Mouse (Mus musculus) small intestine, adult 2 months (tissue): ENCODE measurements around the gene Higd1b. TPM values are rescaled to one million over a fixed set of nuclear protein-coding genes. Genes with fewer than 3 reads are reported as not detected.
A peak's percentile ranks its signal among the peaks of the same experiment; 100 is the strongest.

Experiments used
- H3K27ac ChIP-seq: fragments of 200-500 bp; 2 replicates; pipeline ENCODE4 v1.5.1; 2012; ENCODE audit warnings: low read depth, low read length, control low read depth, inconsistent platforms; ENCODE audit not compliant: insufficient read depth
- H3K27me3 ChIP-seq: fragments of 200-500 bp; 2 replicates; pipeline ENCODE4 v1.6.1; 2012; ENCODE audit warnings: mild to moderate bottlenecking, moderate library complexity, low read length, inconsistent platforms; ENCODE audit not compliant: control insufficient read depth, insufficient read depth
- H3K36me3 ChIP-seq: fragments of 200-500 bp; 2 replicates; pipeline ENCODE4 v1.6.1; 2012; ENCODE audit warnings: mild to moderate bottlenecking, low read length, control low read depth, inconsistent platforms; ENCODE audit not compliant: control insufficient read depth, insufficient read depth
- H3K4me1 ChIP-seq: fragments of 200-500 bp; 2 replicates; pipeline ENCODE4 v1.6.1; 2012; ENCODE audit warnings: low read length, inconsistent platforms, mixed read lengths; ENCODE audit not compliant: control insufficient read depth, insufficient read depth, insufficient read length
- H3K4me3 ChIP-seq: fragments of 200-500 bp; 2 replicates; pipeline ENCODE4 v1.5.1; 2012; ENCODE audit warnings: low read depth, mild to moderate bottlenecking, control low read depth, inconsistent platforms, low read length, moderate library complexity
- CTCF ChIP-seq: fragments of 200-500 bp; IDR thresholded peaks from 2 replicates; pipeline ENCODE4 v1.5.1; 2012; ENCODE audit warnings: low read depth, mild to moderate bottlenecking, control low read depth, inconsistent platforms, low read length, moderate library complexity, mixed read lengths; ENCODE audit not compliant: insufficient replicate concordance, insufficient read length; ENCODE audit errors: extremely low read depth
- POLR2A ChIP-seq: fragments of 200-500 bp; IDR thresholded peaks from 2 replicates; pipeline ENCODE4 v1.6.1; 2012; ENCODE audit warnings: low read depth, mild to moderate bottlenecking, control low read depth, inconsistent platforms, low read length, moderate library complexity
- WGBS: fragments of 180-500 bp; shearing (Covaris S2); methylation state at CpG from one replicate; pipeline ENCODE4 v1.1.7; 2018; 5-methylcytosine and 5-hydroxymethylcytosine counted together
- polyA plus RNA-seq: library from polyadenylated mRNA; depleted of rRNA; stranded (reverse); fragments of >200 nt; gene quantifications from 2 replicates; pipeline ENCODE4 v1.2.3, GENCODE M21; 2012

Higd1b gene
- polyA plus RNA-seq, 1 experiment, result not detected

GRCm38 (mm10) chr11:102810721-102811485, 24.7 kb upstream of the Higd1b start:
- no peak for TF ChIP-seq CTCF
- no peak for TF ChIP-seq POLR2A
- H3K36me3 ChIP-seq, result no peaks in the 10 kb centered on the region
- peaks cover 5% of the 10 kb centered on the region for H3K27me3 ChIP-seq
- 14% methylated on average over 4 of the region's 4 CpGs for WGBS
- no peak overlapping the region for H3K4me3 ChIP-seq
- no peaks in the 10 kb centered on the region for H3K4me1 ChIP-seq
- no peak overlapping the region for H3K27ac ChIP-seq

GRCm38 (mm10) chr11:102814881-102815280, 20.8 kb upstream of the Higd1b start:
- H3K4me1 ChIP-seq, result no peaks in the 10 kb centered on the region; the same call in 1 of the 2 replicates
- H3K27me3 ChIP-seq, result peaks cover 26% of the 10 kb centered on the region
- TF ChIP-seq POLR2A (no peak), CTCF (no peak)
- no peaks in the 10 kb centered on the region for H3K36me3 ChIP-seq
- no peak overlapping the region for H3K27ac ChIP-seq
- no peak overlapping the region for H3K4me3 ChIP-seq

GRCm38 (mm10) chr11:102818121-102819020, 17.3 kb upstream of the Higd1b start:
- Histone ChIP-seq H3K4me3 (peak overlapping the region; percentile 63), H3K27me3 (peaks cover 39% of the 10 kb centered on the region), H3K4me1 (no peaks in the 10 kb centered on the region; the same call in 1 of the 2 replicates), H3K27ac (no peak overlapping the region; the same call in 1 of the 2 replicates), H3K36me3 (no peaks in the 10 kb centered on the region)
- WGBS, result 2% methylated on average over 80 of the region's 92 CpGs
- TF ChIP-seq CTCF, result no peak
- no peak for TF ChIP-seq POLR2A

- Histone ChIP-seq H3K4me1 (no peaks in the 10 kb centered on the region; the same call in 1 of the 2 replicates), H3K4me3 (peak within 1 kb of the TSS; percentile 63), H3K27ac (peak within 1 kb of the TSS; percentile 47; the same call in 1 of the 2 replicates), H3K36me3 (no peaks in the 10 kb centered on the region), H3K27me3 (peaks cover 39% of the 10 kb centered on the region)
- WGBS, result under 1% methylated on average over 84 of the region's 97 CpGs
- TF ChIP-seq CTCF (no peak), POLR2A (no peak)
Measured at GRCm38 (mm10) chr11:102819021-102819782, 16.4 kb upstream of the Higd1b start, which contains the start of gene Gjc1. Gene Gjc1, minus strand, starts transcription at chr11:102819700.

GRCm38 (mm10) chr11:102819783-102820385, 15.8 kb upstream of the Higd1b start:
- Histone ChIP-seq H3K4me1 (no peaks in the 10 kb centered on the region; the same call in 1 of the 2 replicates), H3K27ac (no peak overlapping the region), H3K27me3 (peaks cover 36% of the 10 kb centered on the region), H3K36me3 (no peaks in the 10 kb centered on the region), H3K4me3 (no peak overlapping the region)
- TF ChIP-seq CTCF, result no peak
- no peak for TF ChIP-seq POLR2A
- WGBS, result 13% methylated on average over 14 of the region's 14 CpGs

- peaks cover 37% of the 10 kb centered on the region for H3K27me3 ChIP-seq
- no peaks in the 10 kb centered on the region for H3K36me3 ChIP-seq
- no peaks in the 10 kb centered on the region; the same call in 1 of the 2 replicates for H3K4me1 ChIP-seq
- TF ChIP-seq CTCF (no peak), POLR2A (no peak)
- no peak overlapping the region for H3K27ac ChIP-seq
- WGBS, result 40% methylated on average over 3 of the region's 3 CpGs
- H3K4me3 ChIP-seq, result no peak overlapping the region
Measured at GRCm38 (mm10) chr11:102820432-102820831, 15.2 kb upstream of the Higd1b start.
